In the genomic region with DNA sequence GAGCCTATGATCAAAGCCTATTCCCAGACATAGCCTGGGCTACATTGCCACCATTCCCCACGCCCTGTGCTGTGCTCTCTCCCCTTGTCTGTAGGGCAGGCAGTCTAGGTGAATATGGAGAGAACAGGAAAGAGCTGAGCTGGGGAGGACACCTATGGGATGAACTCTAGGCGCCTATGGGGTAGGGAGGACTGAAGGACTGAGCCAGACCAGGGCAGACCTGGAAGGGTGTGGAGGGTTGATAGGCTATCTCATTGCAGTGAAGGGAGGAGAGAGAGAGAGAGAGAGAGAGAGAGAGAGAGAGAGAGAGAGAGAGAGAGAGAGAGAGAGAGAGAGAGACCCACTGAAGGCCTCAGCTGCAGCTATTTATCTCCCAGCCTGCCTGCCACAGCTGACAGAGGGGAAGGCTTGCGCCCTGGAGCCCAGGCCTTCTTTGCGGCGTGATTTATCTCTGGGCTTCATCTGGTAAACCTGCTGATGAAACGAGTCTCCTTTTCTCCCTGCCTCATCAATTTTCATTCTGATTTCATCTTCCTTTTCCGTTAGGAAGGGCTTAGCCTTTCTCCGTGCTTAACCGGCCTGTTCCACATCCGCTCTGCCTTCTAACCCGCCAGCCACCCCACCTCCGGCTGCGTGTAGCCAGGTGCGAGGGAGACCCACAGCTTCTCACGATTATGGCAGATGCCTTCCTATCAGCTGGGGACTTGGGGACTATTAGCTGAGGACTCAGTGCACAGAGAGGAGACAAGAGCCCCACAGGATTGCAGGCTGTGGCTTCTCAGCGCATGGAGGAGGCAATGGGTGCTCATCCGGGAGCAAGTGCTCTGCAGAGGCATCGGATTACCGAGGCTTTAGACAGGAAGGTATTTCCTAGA, we compare ENCODE assay signal across 19 mouse cellular contexts. TPM values are rescaled to one million over a fixed set of nuclear protein-coding genes. Genes with fewer than 3 reads are reported as not detected.
DNase-seq lines count a peak whose midpoint lies in the region; ATAC-seq and TF ChIP-seq lines count a peak whose summit lies in the region.
"Had no signal": no experiment of that assay in that cellular context is flagged by ENCODE, and none has a peak within 500 bp of the region (broad histone marks: within the 10 kb centered on the region; RNA-seq: fewer than 3 reads in every experiment).

No protein-coding gene starts in this region.

- H3K27me3 ChIP-seq in forebrain, postnatal 0 days (ENCODE audit: insufficient read depth, low read length) = no peaks in the 10 kb centered on the region
- H3K27me3 ChIP-seq in midbrain, embryonic 14.5 days (ENCODE audit: control insufficient read depth, insufficient read depth, low read length) = no peaks in the 10 kb centered on the region
- no peaks in the 10 kb centered on the region for H3K27me3 ChIP-seq in stomach, postnatal 0 days (ENCODE audit: control insufficient read depth, insufficient read depth, low read length)
- H3K27me3 ChIP-seq: embryonic facial prominence, embryonic 13.5 days; liver, embryonic 13.5 days had no signal

- no peaks in the 10 kb centered on the region for H3K9me3 ChIP-seq in forebrain, postnatal 0 days (ENCODE audit: low read length)
- no peaks in the 10 kb centered on the region for H3K9me3 ChIP-seq in midbrain, embryonic 14.5 days (ENCODE audit: control insufficient read depth, low read length)
- no peaks in the 10 kb centered on the region for H3K9me3 ChIP-seq in stomach, postnatal 0 days (ENCODE audit: control insufficient read depth, low read length)
- H3K9me3 ChIP-seq: embryonic facial prominence, embryonic 13.5 days; liver, embryonic 13.5 days had no signal

- no peak overlapping the region for H3K9ac ChIP-seq in forebrain, postnatal 0 days
- no peak overlapping the region; the same call in 1 of the 2 replicates for H3K9ac ChIP-seq in midbrain, embryonic 14.5 days (replicated peaks; ENCODE audit: low read length)
- H3K9ac ChIP-seq in stomach, postnatal 0 days (ENCODE audit: low read length) = no peak overlapping the region
- H3K9ac ChIP-seq: embryonic facial prominence, embryonic 13.5 days; liver, embryonic 13.5 days had no signal

- no peak for TF ChIP-seq CTCF in forebrain, postnatal 0 days (IDR thresholded peaks at IDR 0.05; ENCODE audit: low read depth)
- no peak for TF ChIP-seq CTCF in stomach, postnatal 0 days (IDR thresholded peaks at IDR 0.05; ENCODE audit: low read depth)
- no peak for TF ChIP-seq CTCF in left cerebral cortex, adult 2 months (IDR thresholded peaks at IDR 0.05)
- TF ChIP-seq CTCF in gastrocnemius, adult 2 months (IDR thresholded peaks at IDR 0.05) = no peak

- WGBS in forebrain, postnatal 0 days = 61% methylated on average over 19 of the region's 19 CpGs
- WGBS in midbrain, embryonic 14.5 days = 46% methylated on average over 19 of the region's 19 CpGs
- WGBS in stomach, postnatal 0 days = 42% methylated on average over 19 of the region's 19 CpGs

- ATAC-seq in frontal cortex, adult (ENCODE audit: low TSS enrichment) = 0 out of 2 replicates have a peak, but pooled peaks have one; percentile 9
- ATAC-seq in forebrain, postnatal 0 days = 0 out of 2 replicates have a peak, but pooled peaks have one; percentile 32
- ATAC-seq in midbrain, embryonic 14.5 days (ENCODE audit: low FRiP score, low TSS enrichment) = no peak
- ATAC-seq in stomach, postnatal 0 days (ENCODE audit: low FRiP score, low TSS enrichment) = no peak
- ATAC-seq: Patski had no signal

- H3K36me3 ChIP-seq in forebrain, postnatal 0 days (ENCODE audit: insufficient read depth) = 0 out of 2 replicates have a peak, but pooled peaks cover 7% of the 10 kb centered on the region
- no peaks in the 10 kb centered on the region for H3K36me3 ChIP-seq in midbrain, embryonic 14.5 days (ENCODE audit: control insufficient read depth, insufficient read depth, low read length)
- no peaks in the 10 kb centered on the region for H3K36me3 ChIP-seq in stomach, postnatal 0 days (ENCODE audit: control insufficient read depth, insufficient read depth, low read length)
- H3K36me3 ChIP-seq: embryonic facial prominence, embryonic 13.5 days; liver, embryonic 13.5 days had no signal

- H3K4me2 ChIP-seq in forebrain, postnatal 0 days (ENCODE audit: low read depth) = no peak overlapping the region
- no peak overlapping the region for H3K4me2 ChIP-seq in midbrain, embryonic 14.5 days (ENCODE audit: low read length)
- H3K4me2 ChIP-seq in stomach, postnatal 0 days (replicated peaks; ENCODE audit: low read depth) = no peak overlapping the region
- H3K4me2 ChIP-seq: embryonic facial prominence, embryonic 13.5 days; liver, embryonic 13.5 days had no signal

- H3K4me1 ChIP-seq in forebrain, postnatal 0 days (ENCODE audit: insufficient read depth) = no peaks in the 10 kb centered on the region
- peaks cover 9% of the 10 kb centered on the region; the same call in 1 of the 2 replicates for H3K4me1 ChIP-seq in midbrain, embryonic 14.5 days (ENCODE audit: control insufficient read depth, insufficient read depth, low read length)
- H3K4me1 ChIP-seq in stomach, postnatal 0 days (replicated peaks; ENCODE audit: control insufficient read depth, insufficient read depth) = no peaks in the 10 kb centered on the region
- H3K4me1 ChIP-seq: liver, embryonic 13.5 days had no signal

- no peak overlapping the region for H3K27ac ChIP-seq in forebrain, postnatal 0 days (ENCODE audit: low read depth, low read length)
- peak overlapping the region; percentile 77 for H3K27ac ChIP-seq in midbrain, embryonic 14.5 days (replicated peaks; ENCODE audit: low read depth, low read length)
- no peak overlapping the region for H3K27ac ChIP-seq in stomach, postnatal 0 days (replicated peaks)
- no peak overlapping the region for H3K27ac ChIP-seq in left cerebral cortex, adult 2 months
- H3K27ac ChIP-seq in gastrocnemius, adult 2 months = no peak overlapping the region
- H3K27ac ChIP-seq: embryonic facial prominence, embryonic 13.5 days; liver, embryonic 13.5 days had no signal

- no peak for TF ChIP-seq EP300 in stomach, postnatal 0 days (optimal IDR thresholded peaks at IDR 0.05)

- intact Hi-C loops in left cerebral cortex, adult 2 months (cut with DNase I) = no loop called here
- intact Hi-C loops in gastrocnemius, adult 2 months (cut with DNase I) = no loop called here

- H3K4me3 ChIP-seq in forebrain, postnatal 0 days (ENCODE audit: low read depth, low read length) = no peak overlapping the region
- H3K4me3 ChIP-seq in midbrain, embryonic 14.5 days (replicated peaks; ENCODE audit: low read depth, low read length) = no peak overlapping the region
- H3K4me3 ChIP-seq in stomach, postnatal 0 days (ENCODE audit: low read depth, low read length) = no peak overlapping the region
- no peak overlapping the region for H3K4me3 ChIP-seq in left cerebral cortex, adult 2 months
- H3K4me3 ChIP-seq in gastrocnemius, adult 2 months = no peak overlapping the region
- H3K4me3 ChIP-seq: embryonic facial prominence, embryonic 13.5 days; liver, embryonic 13.5 days; myocyte had no signal

- DNase-seq in frontal cortex, postnatal 14 days (ENCODE audit: low spot score in 2 of 2) = no peak
- DNase-seq in ES-CJ7 (ENCODE audit: low read depth, low spot score) = peak; percentile 53
- DNase-seq in forebrain, postnatal 0 days = no peak
- peak; percentile 51 for DNase-seq in midbrain, embryonic 14.5 days
- no peak for DNase-seq in stomach, postnatal 0 days (ENCODE audit: low spot score)
- DNase-seq in left cerebral cortex, adult 2 months (ENCODE audit: extremely low spot score in 1 of 2, low spot score in 2 of 2) = no peak
- no peak for DNase-seq in gastrocnemius, adult 2 months
- DNase-seq: adrenal gland, postnatal 36 days; cerebellum, adult 11-12 months; kidney, postnatal 4 days; liver, embryonic 13.5 days; lung, postnatal 14 days; right cerebral cortex, postnatal 14 days; thymus, postnatal 4 days had no signal

RNA-seq across cellular contexts. Expression of a gene that starts 48.2 kb away (rescaled TPM):
- total RNA-seq in forebrain, postnatal 0 days (2014; rRNA removed) = 31.6 and 44.6 TPM in 2 replicates
- 76.8 and 90.9 TPM in 2 replicates for polyA plus RNA-seq in forebrain, postnatal 0 days (2015; fragmentation: Nextera tagmentation; extraction: Ambion mirVana)
- 36.5 and 37.0 TPM in 2 replicates for polyA plus RNA-seq in midbrain, embryonic 14.5 days (2014; fragmentation: Nextera tagmentation; extraction: Ambion mirVana)
- polyA plus RNA-seq in stomach, postnatal 0 days (2015; fragmentation: Nextera tagmentation; extraction: Ambion mirVana) = 1.7 and 2.1 TPM in 2 replicates
- 10 to 100 TPM; 91.8 to 99.9 TPM for total RNA-seq in left cerebral cortex, adult 2 months (2021)
- total RNA-seq in gastrocnemius, adult 2 months (2021) = under 1 TPM; 0.33 to 0.73 TPM
- total RNA-seq: hematopoietic stem cell, adult 5-6 weeks had no signal
- polyA plus RNA-seq: Patski had no signal

Comparison
In these comparisons a context has a peak if more than half of its experiments do, and no peak if none do; other contexts are left out.
1. ATAC-seq: peak in frontal cortex, adult (single experiment) and forebrain, postnatal 0 days (single experiment); none in midbrain, embryonic 14.5 days (single experiment) and stomach, postnatal 0 days (single experiment).
2. DNase-seq: peak in ES-CJ7 (single experiment) and midbrain, embryonic 14.5 days (single experiment); none in frontal cortex, postnatal 14 days (0 of 2), forebrain, postnatal 0 days (single experiment), stomach, postnatal 0 days (single experiment), left cerebral cortex, adult 2 months (0 of 2) and gastrocnemius, adult 2 months (single experiment).
3. RNA of a gene that starts 48.2 kb away (total RNA-seq): 91.8 to 99.9 TPM in left cerebral cortex, adult 2 months and 31.6 to 44.6 TPM in forebrain, postnatal 0 days; 0.33 to 0.73 TPM in gastrocnemius, adult 2 months; every median in the first group is over 10 times any median in the second.